Mouse (Mus musculus) brain, embryonic 14.5 days (tissue): ENCODE results near the gene Lpin2.

Experiments used
- CTCF ChIP-seq: fragments of 200-500 bp; IDR thresholded peaks from 2 replicates; pipeline ENCODE4 v1.5.1; 2012; ENCODE audit warnings: inconsistent platforms, mild to moderate bottlenecking, moderate library complexity, borderline replicate concordance; ENCODE audit not compliant: insufficient read depth, insufficient read length; ENCODE audit errors: extremely low read depth
- POLR2A ChIP-seq: fragments of 200-500 bp; IDR thresholded peaks from 2 replicates; pipeline ENCODE4 v1.6.1; 2012; ENCODE audit warnings: mild to moderate bottlenecking, inconsistent platforms, borderline replicate concordance; ENCODE audit not compliant: poor library complexity, insufficient read depth, insufficient read length, severe bottlenecking; ENCODE audit errors: extremely low read depth

GRCm38 (mm10) chr17:71264739-71265138 lies 82.4 kb downstream of the Lpin2 start:
- no peak for TF ChIP-seq POLR2A
- TF ChIP-seq CTCF, result no peak
